Mouse (Mus musculus) forebrain, embryonic 15.5 days (tissue): ENCODE measurements around the gene Tapt1. TPM values are rescaled to one million over a fixed set of nuclear protein-coding genes. Genes with fewer than 3 reads are reported as not detected.

Experiments used
- ATAC-seq: fragments of 200-750 bp; cut with Nextera tagmentation; replicated peaks from 2 replicates; pipeline ENCODE4 v1.8.0; 2017; ENCODE audit warnings: mild to moderate bottlenecking, moderate TSS enrichment, moderate library complexity
- H3K27ac ChIP-seq: fragments of 300-500 bp; sonication (generic); replicated peaks from 2 replicates; pipeline ENCODE4 v1.5.1; 2015; ENCODE audit warnings: mild to moderate bottlenecking, inconsistent platforms
- H3K27me3 ChIP-seq: fragments of 300-500 bp; sonication (generic); 2 replicates; pipeline ENCODE4 v1.6.1; 2015; ENCODE audit warnings: inconsistent platforms
- H3K36me3 ChIP-seq: fragments of 300-500 bp; sonication (generic); 2 replicates; pipeline ENCODE4 v1.6.1; 2015; ENCODE audit warnings: mild to moderate bottlenecking, inconsistent platforms
- H3K4me1 ChIP-seq: fragments of 300-500 bp; sonication (generic); 2 replicates; pipeline ENCODE4 v1.6.1; 2015; ENCODE audit warnings: inconsistent platforms
- H3K4me2 ChIP-seq: fragments of 300-500 bp; sonication (generic); replicated peaks from 2 replicates; pipeline ENCODE4 v1.6.1; 2015; ENCODE audit warnings: mild to moderate bottlenecking, inconsistent platforms
- H3K4me3 ChIP-seq: fragments of 300-500 bp; sonication (generic); 2 replicates; pipeline ENCODE4 v1.5.1; 2015; ENCODE audit warnings: mild to moderate bottlenecking, inconsistent platforms
- H3K9ac ChIP-seq: fragments of 300-500 bp; sonication (generic); replicated peaks from 2 replicates; pipeline ENCODE4 v1.6.1; 2015; ENCODE audit warnings: mild to moderate bottlenecking, inconsistent platforms
- H3K9me3 ChIP-seq: fragments of 300-500 bp; sonication (generic); 2 replicates; pipeline ENCODE4 v1.6.1; 2016; ENCODE audit warnings: inconsistent platforms
- WGBS: fragments of 180-500 bp; shearing (Covaris S2); methylation state at CpG from one replicate; pipeline ENCODE4 v1.1.7; 2015; ENCODE audit warnings: mixed read lengths; 5-methylcytosine and 5-hydroxymethylcytosine counted together
- polyA plus RNA-seq: library from polyadenylated mRNA; unstranded; fragments of >200 nt; fragmentation: Nextera tagmentation; extraction: Ambion mirVana; gene quantifications from 2 replicates; pipeline ENCODE4 v1.2.1, GENCODE M21; 2015

The Tapt1 gene
- polyA plus RNA-seq, 1 experiment from 2014 or later = 25.8 TPM

DNA sequence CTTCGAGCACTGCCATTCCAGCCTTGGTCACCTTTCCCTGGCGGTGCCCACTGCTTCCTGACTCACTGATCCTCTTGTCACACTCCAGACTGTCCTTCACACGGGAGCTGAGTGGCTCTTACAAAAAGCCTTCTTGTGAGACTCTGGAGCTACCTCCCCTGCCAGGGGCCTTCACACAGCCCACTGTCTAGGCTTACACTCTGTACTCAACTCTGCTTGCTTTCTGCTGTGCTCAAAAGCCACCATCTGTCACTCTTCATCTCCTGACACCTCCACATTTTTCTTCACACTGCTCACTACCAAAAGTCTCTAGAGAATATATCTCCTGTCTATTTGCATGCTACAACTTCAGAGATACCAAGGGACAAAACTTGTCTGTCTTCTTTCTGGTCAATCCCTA lies 46.0 kb downstream of the Tapt1 start:
- no peaks in the 10 kb centered on the region for H3K27me3 ChIP-seq
- ATAC-seq = no peak
- no peak overlapping the region for H3K4me3 ChIP-seq
- 81% methylated on average over 3 of the region's 3 CpGs for WGBS
- no peaks in the 10 kb centered on the region for H3K9me3 ChIP-seq
- no peak overlapping the region for H3K27ac ChIP-seq
- no peak overlapping the region for H3K4me2 ChIP-seq
- no peaks in the 10 kb centered on the region for H3K4me1 ChIP-seq
- peaks cover 64% of the 10 kb centered on the region for H3K36me3 ChIP-seq
- no peak overlapping the region for H3K9ac ChIP-seq

DNA sequence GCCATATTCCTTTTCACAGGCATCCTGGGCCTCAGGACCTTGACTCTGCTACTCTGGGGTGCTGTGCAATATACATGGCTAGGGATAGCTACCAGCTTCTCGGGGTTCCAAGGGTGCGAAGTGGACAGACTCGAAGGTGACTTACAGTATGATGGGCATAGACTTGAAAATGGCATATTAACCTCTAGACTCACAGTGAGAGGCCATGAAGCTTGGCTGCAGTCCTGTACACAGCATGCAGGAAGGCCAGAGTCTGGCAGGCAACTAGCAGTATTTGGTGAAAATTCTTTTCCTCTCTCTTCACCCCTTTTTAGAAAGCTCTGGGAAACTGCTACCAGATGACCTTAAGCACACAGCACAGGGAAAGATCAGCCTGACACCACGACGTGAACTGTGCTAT lies 52.4 kb downstream of the Tapt1 start:
- Histone ChIP-seq H3K4me1 (no peaks in the 10 kb centered on the region), H3K4me2 (no peak overlapping the region), H3K27ac (no peak overlapping the region), H3K36me3 (peaks cover 38% of the 10 kb centered on the region), H3K27me3 (no peaks in the 10 kb centered on the region), H3K9me3 (no peaks in the 10 kb centered on the region), H3K4me3 (no peak overlapping the region), H3K9ac (no peak overlapping the region)
- no peak for ATAC-seq
- 95% methylated on average over 5 of the region's 5 CpGs for WGBS

DNA sequence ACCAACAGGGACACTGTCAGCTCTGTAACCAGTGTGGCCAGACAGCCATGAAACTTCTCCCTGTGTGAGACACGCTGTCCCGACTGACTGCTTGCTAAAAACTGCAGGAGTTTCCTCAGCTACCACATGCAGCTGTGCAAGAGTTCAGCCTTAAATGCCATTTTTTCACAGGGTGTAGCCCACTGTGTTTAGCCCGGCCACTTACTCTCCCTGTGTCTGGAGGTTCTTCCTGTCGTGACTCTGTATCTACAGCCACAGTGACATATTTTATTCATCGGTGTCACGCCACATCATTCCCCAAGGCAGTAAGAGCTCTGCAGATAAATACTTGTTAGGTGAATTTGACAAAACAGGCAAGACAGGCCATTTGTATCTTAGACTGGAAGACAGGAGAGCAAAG lies 59.6 kb downstream of the Tapt1 start:
- H3K27ac ChIP-seq = no peak overlapping the region
- no peaks in the 10 kb centered on the region for H3K36me3 ChIP-seq
- H3K27me3 ChIP-seq = no peaks in the 10 kb centered on the region
- H3K4me1 ChIP-seq = no peaks in the 10 kb centered on the region
- no peak overlapping the region for H3K4me2 ChIP-seq
- WGBS = 91% methylated on average over 6 of the region's 6 CpGs
- no peak overlapping the region for H3K9ac ChIP-seq
- H3K9me3 ChIP-seq = no peaks in the 10 kb centered on the region
- H3K4me3 ChIP-seq = no peak overlapping the region
- no peak for ATAC-seq

DNA sequence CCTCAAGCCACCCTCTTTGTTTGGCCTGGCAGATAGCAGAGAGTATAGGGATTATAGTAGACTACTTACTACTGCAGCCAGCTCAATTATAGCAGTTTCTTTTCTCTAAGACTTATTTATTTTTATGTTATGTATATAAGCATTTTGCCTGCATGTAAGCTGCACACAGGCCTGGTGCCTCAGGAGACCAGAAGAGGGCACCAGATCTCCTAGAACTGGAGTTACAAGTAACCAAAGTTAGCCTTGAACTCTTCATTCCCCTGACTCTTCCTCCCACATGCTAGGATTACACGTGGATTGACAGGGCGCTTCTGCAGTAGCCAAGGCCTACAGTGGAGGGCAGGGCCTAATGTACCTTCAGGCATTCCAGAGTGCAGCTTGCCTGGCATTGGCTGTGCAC lies 60.6 kb downstream of the Tapt1 start:
- Histone ChIP-seq H3K4me2 (no peak overlapping the region), H3K9ac (no peak overlapping the region), H3K9me3 (no peaks in the 10 kb centered on the region), H3K27me3 (no peaks in the 10 kb centered on the region), H3K36me3 (no peaks in the 10 kb centered on the region), H3K4me1 (no peaks in the 10 kb centered on the region), H3K4me3 (no peak overlapping the region), H3K27ac (no peak overlapping the region)
- ATAC-seq = no peak; the same call in 1 of the 2 replicates
- WGBS = 43% methylated on average over 2 of the region's 2 CpGs

DNA sequence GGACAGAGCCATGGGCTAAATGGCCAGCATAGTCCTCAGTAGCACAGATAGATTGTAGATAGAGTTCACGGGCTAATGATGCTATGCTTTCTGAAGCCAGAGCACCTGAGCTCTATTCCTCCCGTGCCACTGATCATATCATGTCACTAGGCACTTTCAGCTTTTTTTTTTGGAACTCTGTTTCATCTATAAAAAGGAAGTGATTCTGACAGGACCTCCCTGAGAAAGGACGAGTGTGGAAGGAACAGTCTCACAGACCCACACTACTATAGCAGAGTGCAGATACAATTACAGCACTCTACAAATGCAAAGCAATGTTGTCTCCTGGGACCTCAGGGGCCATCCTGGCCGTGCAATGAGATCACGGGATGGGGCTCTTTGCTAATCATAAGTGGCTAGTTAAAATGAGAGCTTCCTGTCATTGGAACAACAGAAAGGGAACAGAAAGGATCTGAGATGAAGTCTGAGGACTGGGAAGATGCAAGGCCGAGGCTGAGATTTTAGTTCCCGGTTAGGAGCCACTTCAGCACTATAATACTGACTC lies 62.1 kb downstream of the Tapt1 start:
- H3K27ac ChIP-seq = no peak overlapping the region
- 48% methylated on average over 7 of the region's 7 CpGs for WGBS

DNA sequence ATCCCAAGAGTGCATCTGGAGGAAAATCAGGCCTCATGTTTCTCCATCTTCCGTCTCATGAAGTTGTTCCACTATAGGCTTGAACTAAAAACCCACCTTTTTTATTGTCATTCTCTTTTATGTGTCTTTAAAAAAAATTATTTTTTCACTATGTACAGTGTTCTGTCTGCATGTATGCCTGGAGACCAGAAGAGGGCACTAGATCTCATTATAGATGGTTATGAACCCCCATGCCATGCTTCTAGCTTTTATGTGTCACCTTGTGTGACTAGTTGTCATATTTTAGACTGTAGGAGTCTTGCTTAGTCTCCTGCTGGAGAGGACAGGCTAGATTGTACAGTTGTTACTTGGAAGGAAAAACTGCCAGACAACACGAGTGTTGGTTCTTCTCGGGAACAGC lies 63.1 kb downstream of the Tapt1 start:
- H3K36me3 ChIP-seq = no peaks in the 10 kb centered on the region
- ATAC-seq = no peak

More for the DNA sequence above, 62.1 kb downstream of the Tapt1 start:
- no peaks in the 10 kb centered on the region for H3K27me3 ChIP-seq
- H3K4me1 ChIP-seq = no peaks in the 10 kb centered on the region
- no peak overlapping the region for H3K4me2 ChIP-seq
- H3K9ac ChIP-seq = no peak overlapping the region
- no peaks in the 10 kb centered on the region for H3K9me3 ChIP-seq
- ATAC-seq = no peak
- no peaks in the 10 kb centered on the region for H3K36me3 ChIP-seq
- H3K4me3 ChIP-seq = no peak overlapping the region

DNA sequence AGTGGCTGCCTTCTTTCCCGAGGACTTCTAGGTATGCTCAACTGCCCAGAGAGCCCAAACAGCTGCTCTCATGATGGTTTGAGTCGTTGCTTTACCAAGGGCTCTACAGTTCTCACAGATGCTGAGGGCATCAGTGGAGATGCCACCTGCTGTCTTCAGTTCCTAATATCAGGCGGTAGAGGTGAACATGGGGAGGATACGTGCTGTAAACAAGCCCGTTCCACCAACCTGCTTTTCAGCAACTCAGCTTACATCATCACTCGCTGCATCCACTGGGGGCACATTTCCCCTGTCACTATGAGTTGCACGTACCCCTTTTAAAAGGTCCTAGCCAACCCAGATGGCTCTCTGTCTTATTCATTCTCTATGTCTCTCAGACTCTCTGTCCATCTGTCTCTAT lies 63.6 kb downstream of the Tapt1 start:
- ATAC-seq = no peak
- 88% methylated on average over 7 of the region's 7 CpGs for WGBS

More for the DNA sequence above, 63.1 kb downstream of the Tapt1 start:
- H3K4me3 ChIP-seq = no peak overlapping the region
- no peaks in the 10 kb centered on the region for H3K9me3 ChIP-seq
- no peaks in the 10 kb centered on the region for H3K4me1 ChIP-seq
- no peak overlapping the region for H3K4me2 ChIP-seq
- H3K27ac ChIP-seq = no peak overlapping the region
- no peaks in the 10 kb centered on the region for H3K27me3 ChIP-seq
- WGBS = 91% methylated on average over 3 of the region's 3 CpGs
- no peak overlapping the region for H3K9ac ChIP-seq

DNA sequence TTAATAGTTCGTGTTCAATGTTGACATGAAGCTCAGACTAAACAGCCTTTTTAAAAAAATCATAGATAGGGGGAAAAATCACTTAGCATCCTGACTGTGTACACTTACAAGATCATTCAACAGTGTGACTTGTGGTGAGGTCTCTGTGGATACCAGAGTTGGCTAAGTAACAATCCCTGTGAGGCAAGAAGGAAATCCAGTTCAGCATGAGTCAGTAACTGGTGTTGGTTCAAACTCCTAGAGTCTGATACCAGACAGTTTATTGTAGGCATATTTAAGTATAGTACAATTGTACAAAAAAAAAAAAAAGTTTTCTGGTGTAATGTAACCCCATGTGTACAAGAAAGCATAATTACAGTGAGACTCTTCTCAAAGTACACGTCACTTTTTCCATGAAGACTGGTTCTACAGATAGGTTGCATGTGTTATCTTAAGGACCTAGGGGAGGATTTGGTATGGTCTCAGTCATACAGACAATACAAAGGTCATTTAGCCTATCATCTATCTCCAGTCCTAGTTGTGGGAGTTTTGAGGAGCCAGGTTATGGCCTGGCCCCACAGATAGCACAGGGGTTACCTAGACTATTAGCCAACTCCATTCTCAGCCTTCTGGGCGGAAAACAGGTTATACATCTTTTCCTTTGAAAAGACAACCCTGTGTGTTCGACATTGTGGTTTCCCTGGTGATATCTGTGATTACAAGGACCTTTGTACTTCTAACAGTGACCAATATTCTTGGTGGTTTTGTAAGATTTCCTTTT lies 66.6 kb downstream of the Tapt1 start:
- Histone ChIP-seq H3K36me3 (no peaks in the 10 kb centered on the region), H3K4me1 (no peaks in the 10 kb centered on the region), H3K9me3 (no peaks in the 10 kb centered on the region), H3K27me3 (no peaks in the 10 kb centered on the region), H3K4me3 (no peak overlapping the region), H3K4me2 (no peak overlapping the region), H3K9ac (no peak overlapping the region), H3K27ac (no peak overlapping the region)
- no peak for ATAC-seq
- 88% methylated on average over 4 of the region's 4 CpGs for WGBS

More for the DNA sequence above, 63.6 kb downstream of the Tapt1 start:
- Histone ChIP-seq H3K4me3 (no peak overlapping the region), H3K4me1 (no peaks in the 10 kb centered on the region), H3K4me2 (no peak overlapping the region), H3K36me3 (no peaks in the 10 kb centered on the region), H3K27ac (no peak overlapping the region), H3K9me3 (no peaks in the 10 kb centered on the region), H3K27me3 (no peaks in the 10 kb centered on the region), H3K9ac (no peak overlapping the region)

DNA sequence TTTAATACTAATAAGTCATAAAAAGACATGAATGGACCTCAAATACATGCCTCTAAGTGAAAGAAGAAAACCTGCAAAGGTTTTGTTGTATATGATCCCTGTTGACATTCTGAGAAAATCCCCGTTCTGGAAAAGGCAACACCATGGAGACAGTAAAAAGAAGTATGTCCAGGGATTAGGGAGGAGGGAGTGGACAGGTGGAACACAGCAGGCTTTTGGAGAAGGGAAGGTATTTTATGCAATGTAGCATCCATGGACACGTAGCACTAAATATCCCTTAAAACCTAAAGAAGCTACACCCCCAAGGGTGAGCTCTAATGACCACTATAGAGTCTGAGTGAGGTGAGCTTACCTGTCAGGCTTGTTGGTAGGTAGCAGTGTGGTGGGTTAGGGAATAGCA lies 67.2 kb downstream of the Tapt1 start:
- H3K4me1 ChIP-seq = no peaks in the 10 kb centered on the region
- H3K4me2 ChIP-seq = no peak overlapping the region
- no peaks in the 10 kb centered on the region for H3K27me3 ChIP-seq
- no peak overlapping the region for H3K4me3 ChIP-seq
- no peaks in the 10 kb centered on the region for H3K9me3 ChIP-seq
- H3K27ac ChIP-seq = no peak overlapping the region
- H3K36me3 ChIP-seq = no peaks in the 10 kb centered on the region
- ATAC-seq = no peak
- no peak overlapping the region for H3K9ac ChIP-seq
- 83% methylated on average over 2 of the region's 2 CpGs for WGBS

DNA sequence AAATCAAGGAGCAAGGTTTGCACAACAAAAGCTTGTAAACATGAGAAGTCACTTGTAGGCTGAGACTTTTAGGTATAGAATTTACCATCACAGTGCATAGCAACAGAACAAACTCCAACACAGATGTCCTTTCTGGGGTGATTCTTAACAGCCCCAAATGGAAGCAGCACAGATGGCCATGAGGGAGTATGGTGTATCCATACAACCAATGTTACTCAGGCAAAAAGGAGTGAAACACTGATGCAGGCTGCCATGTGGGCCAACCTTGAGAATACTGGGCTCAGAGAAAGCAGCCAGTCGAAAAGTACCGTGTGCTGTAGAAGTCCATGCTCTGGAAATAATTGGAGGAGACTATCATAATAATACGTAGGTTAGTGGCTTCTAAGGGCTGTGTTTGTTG lies 68.0 kb downstream of the Tapt1 start:
- no peaks in the 10 kb centered on the region for H3K4me1 ChIP-seq
- ATAC-seq = no peak
- H3K9me3 ChIP-seq = no peaks in the 10 kb centered on the region
- 86% methylated on average over 3 of the region's 3 CpGs for WGBS
- no peak overlapping the region for H3K4me2 ChIP-seq
- no peaks in the 10 kb centered on the region for H3K36me3 ChIP-seq
- H3K27me3 ChIP-seq = no peaks in the 10 kb centered on the region
- no peak overlapping the region for H3K4me3 ChIP-seq
- H3K9ac ChIP-seq = no peak overlapping the region
- H3K27ac ChIP-seq = no peak overlapping the region

DNA sequence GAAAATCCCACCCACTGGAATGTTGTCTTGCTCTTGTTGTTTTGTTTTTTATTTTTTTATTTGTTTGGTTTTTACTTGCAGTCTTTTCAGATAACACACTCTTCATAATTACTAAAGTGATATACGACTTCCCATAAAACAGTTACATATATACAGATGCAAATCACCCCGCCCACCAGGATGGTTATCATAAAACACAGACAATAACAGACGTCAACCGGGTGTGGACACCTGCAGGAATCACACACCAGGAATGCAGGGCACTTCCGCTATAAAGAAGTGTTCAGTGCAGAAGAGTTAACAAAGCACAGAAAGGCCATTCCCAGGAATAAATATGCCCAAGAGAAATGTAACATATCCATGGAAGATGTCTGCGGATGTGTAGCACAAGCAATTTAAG lies 68.7 kb downstream of the Tapt1 start:
- no peak for ATAC-seq
- Histone ChIP-seq H3K36me3 (no peaks in the 10 kb centered on the region), H3K9ac (no peak overlapping the region), H3K4me2 (no peak overlapping the region), H3K4me1 (no peaks in the 10 kb centered on the region), H3K4me3 (no peak overlapping the region), H3K27ac (no peak overlapping the region), H3K27me3 (no peaks in the 10 kb centered on the region), H3K9me3 (no peaks in the 10 kb centered on the region)
- 91% methylated on average over 6 of the region's 6 CpGs for WGBS

DNA sequence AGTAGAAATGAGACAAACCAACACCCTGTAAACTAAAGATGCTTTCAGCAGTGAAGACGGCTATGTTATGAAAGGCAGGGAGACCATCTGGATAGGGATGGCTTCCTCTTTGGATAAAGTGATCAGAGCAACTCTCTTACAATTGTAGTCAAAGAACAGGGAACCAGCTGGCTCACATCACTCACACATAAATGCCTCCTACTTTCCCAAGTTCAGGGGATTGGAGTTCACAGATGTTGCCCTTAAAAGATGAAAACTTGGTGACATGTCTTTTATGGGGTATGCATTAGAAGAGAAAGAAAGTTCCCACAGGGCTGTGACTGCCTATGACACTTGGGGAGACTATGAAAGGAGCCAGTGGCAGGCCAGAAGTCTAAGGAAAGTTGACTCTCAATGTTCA lies 73.4 kb downstream of the Tapt1 start:
- Histone ChIP-seq H3K4me3 (no peak overlapping the region), H3K4me2 (no peak overlapping the region), H3K9me3 (no peaks in the 10 kb centered on the region), H3K27ac (no peak overlapping the region), H3K36me3 (no peaks in the 10 kb centered on the region), H3K9ac (no peak overlapping the region), H3K27me3 (no peaks in the 10 kb centered on the region), H3K4me1 (no peaks in the 10 kb centered on the region)
- ATAC-seq = no peak
- WGBS = 73% methylated on average over 1 of the region's 1 CpGs
